Mouse (Mus musculus): ENCODE results near the gene Chchd6.

The Chchd6 gene

GRCm38 (mm10) chr6:89359771-89360708, 235.4 kb downstream of the Chchd6 start:
- DNase-seq (ENCODE audit: low read depth, low spot score): no peak

DNA sequence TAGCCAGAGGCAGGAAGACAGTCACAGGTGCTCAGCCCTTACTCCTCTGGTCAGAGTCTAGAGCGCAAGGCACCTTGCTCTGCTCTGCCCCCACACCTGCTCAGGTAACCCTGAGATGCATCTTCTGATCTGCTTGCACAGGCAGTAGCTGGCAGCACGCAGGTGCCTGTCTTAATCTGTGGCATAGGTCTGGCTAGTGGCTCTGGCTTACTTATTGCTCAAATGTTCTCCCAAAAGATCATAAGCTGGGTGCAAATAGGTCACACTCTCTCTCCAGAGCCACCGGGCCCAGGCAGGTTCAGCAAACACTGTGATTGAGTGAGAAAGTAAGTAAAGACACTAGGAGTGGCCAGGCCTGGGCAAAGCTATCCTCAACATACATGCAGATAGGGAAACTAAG, 236.3 kb downstream of the Chchd6 start:
- DNase-seq (ENCODE audit: low read depth, low spot score): no peak

DNA sequence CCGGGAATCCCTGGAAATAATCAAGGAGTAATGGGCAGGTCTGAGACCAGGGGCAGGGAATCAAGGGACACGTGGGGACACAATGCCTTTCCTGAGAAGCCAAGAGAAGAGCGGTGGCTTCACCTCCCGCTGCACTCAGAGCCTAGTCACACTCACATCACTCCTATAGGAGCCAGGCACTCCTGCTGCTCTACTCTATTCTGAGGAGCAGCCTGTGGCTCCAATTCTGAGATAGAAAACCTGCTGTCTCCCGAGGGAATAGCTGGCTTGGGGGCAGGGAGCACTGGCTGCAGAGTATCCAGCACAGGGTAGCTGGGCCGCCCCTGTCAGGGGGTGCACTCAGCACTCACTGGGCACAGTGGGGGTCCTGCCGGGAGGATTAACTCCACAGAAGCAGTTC, 239.8 kb downstream of the Chchd6 start:
- no peak for DNase-seq (ENCODE audit: low read depth, low spot score)

GRCm38 (mm10) chr6:89354726-89355125, 240.7 kb downstream of the Chchd6 start:
- DNase-seq (ENCODE audit: low read depth, low spot score): no peak

DNA sequence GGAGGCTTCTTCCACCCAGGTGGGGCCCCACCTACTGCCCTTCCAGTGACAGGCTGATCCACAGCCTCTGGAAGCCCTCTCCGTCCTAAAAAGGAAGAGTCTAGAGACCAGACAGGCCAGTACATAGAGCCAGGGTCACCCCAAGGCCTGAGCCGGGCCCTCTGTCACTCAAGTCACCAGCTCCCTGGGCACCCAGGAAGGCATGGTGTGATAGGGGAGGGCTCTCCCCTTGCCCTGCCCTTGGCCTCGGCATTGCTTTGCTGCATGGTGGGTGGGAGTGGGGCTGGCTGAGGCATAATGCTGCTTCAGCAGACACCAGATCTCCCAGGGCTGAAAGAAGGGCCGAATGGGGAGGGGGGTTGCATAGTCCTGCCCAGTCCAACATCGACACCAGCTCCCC, 241.4 kb downstream of the Chchd6 start:
- DNase-seq (ENCODE audit: low read depth, low spot score): no peak

DNA sequence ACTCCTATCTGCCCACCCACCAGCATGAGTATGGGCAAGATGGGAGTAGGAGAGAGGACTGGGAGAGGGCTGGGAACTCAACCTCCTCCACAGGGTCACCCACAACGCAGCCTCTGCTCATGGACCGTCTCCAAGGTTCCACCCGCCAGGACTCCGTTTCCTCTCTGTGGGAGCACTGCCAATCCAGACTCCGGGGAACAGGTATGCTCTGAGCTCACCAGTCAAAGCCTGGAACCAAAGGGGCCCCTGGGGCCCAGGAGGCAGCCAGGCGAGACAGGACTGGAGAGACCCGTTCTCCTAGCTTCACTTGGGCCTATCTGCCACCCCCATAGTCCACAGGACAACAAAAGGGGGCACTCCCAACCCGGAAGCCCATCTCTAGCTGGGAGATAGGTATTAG, 242.4 kb downstream of the Chchd6 start:
- no peak for DNase-seq (ENCODE audit: low read depth, low spot score)

DNA sequence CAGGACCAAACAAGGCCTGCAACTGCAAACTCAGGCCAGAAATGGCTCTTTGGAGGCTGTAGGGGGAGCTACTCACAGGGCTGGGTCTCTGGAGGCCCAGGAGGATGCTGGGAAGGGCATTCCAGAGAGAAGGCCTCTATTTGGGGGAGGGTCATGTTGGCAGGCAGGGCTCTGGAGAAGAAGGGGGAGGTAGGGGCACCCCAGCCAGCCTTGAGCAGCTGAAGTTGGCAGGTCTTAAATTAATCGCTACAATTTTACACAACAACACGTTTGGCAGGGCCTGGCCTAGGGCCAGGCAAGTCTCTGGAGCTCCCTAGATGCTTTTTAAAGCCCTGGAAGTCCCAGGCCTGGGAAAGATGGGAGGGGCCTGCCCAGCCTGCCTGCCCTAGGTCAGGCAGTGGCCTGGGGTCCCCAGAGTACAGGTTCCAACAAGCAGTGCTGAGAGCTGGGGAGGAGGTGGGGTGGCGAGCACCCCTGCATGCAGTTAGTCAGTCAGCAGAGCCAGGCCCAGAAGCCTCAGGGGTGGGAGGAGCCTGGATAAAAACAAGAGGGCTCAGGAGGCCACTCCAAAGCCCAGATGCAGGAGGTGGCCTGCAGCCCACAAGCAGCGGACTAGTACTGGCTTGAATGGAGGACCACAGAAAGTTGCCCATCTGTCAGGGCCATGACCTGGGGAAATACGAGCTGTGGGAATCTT, 243.9 kb downstream of the Chchd6 start:
- peak; percentile 64 for DNase-seq (ENCODE audit: low read depth, low spot score)

DNA sequence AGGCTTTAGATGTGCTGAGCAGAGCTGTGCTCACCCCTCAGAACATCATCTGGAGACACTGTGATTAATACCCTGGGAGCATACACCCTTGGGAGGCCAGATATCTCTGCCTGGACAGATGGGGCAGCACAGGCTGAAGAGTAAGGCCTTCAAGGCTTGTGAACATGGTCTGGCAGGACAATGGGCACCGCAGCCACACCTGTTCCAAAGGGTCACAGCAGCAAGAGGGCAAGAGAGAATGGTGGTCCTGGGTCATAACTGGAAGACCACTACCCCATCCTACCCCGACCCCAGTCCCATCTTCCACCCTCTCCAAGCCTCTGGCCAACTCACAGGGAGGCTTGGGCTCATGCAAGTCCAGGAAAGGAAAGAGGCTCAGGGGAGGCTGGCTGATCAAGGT, 244.9 kb downstream of the Chchd6 start:
- no peak for DNase-seq (ENCODE audit: low read depth, low spot score)

- peak; percentile 70 for DNase-seq (ENCODE audit: low read depth, low spot score)
Observed at GRCm38 (mm10) chr6:89350037-89350515, 245.4 kb downstream of the Chchd6 start.

- peak; percentile 55 for DNase-seq (ENCODE audit: low read depth, low spot score)
Observed at GRCm38 (mm10) chr6:89348363-89348762, 247.1 kb downstream of the Chchd6 start.

DNA sequence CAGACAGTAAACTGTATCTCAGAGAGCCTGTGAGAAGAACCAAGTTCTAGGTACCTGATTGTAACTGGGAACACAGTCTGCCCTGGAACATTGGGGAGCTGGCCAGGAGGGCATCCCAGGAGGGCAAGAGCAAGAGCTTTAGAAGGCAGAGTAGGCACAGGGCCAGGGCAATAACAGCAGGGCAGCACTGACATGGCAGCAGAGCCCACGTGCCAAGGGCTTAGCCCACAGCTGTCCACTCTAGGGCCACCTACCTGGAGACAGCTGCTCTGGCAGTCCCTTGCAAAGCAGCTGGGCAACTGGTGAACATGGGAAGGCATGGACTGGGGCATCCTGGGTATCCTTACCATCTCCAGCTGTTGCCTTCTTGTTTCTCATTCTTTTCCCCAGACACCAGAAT, 247.7 kb downstream of the Chchd6 start:
- DNase-seq (ENCODE audit: low read depth, low spot score): no peak

DNA sequence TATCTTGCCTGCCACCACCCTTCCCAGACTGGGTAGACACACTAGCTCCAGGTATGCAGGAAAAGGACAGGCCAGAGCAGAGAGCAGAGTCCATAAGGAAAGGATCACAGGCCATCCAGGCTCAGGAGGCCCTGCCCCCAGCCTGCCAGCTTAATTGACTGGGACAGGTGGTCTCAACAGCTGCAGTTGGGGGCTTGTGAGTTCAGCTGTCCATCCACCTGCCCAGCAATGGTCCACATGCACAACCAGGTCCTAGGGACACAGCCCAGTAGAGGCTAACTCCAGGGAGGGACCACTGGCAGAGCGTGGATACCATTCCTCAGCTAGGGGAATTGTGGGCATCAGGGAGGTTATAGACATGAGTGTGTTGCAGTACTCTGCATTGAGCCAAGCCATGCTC, 249.6 kb downstream of the Chchd6 start:
- no peak for DNase-seq (ENCODE audit: low read depth, low spot score)

DNA sequence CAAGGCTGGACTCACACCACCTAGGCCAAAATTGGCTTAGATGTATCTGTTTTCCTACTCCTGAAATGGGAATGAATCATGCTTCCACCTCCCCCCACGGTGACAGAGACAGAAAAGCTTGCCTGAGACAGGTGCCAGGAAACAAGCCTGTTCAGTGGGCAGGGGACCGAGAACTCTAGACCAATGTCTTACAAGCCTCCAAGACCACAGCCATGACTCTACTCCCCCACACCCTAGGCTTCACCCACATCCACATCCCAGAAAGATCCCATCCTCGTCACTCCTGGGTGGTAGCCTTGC, 250.0 kb downstream of the Chchd6 start:
- no peak for DNase-seq (ENCODE audit: low read depth, low spot score)

DNA sequence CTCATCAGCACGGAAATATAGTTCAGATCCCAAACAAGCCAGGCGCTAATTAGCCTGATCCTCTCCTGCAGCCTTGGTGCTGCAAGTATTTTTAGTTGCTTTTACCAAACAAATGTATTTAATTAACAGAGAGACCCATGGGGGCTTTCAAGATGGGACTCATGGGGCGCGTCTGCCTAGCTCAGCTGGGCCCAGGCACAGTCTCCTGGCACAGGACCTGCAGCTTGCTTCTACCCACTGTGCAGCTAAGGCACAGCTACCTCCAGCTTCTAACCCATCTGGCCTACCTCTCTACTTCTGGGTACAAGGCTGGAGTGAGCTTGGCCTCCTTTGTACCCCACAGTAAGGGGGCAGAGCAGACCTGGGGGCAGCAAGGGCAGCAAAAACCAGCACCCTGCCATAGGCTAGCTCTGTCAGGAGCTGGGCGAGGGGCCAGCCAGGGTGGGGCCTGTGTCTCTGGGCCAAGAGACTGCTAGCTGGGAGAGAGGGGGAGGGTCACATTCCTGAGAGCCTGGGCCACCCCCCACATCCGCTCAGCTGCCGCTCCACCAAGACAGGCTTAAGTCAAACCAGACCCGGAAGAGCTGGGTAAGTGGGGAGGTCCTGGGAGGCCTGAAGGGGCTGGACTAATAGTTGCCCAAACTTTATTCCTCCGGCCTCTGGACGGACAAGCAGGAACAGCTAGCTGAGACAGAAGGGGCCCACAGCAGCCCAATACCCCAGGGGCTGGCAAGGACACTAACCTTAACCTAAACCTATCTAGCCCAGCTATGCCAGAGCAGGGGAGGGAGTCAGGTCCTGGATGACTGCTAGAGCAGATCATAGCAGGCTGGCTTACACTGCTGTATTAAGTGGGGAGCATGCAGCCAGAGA, 250.6 kb downstream of the Chchd6 start:
- DNase-seq (ENCODE audit: low read depth, low spot score): peak; percentile 84

- DNase-seq (ENCODE audit: low read depth, low spot score): no peak
Observed at GRCm38 (mm10) chr6:89341981-89342380, 253.5 kb downstream of the Chchd6 start.

DNA sequence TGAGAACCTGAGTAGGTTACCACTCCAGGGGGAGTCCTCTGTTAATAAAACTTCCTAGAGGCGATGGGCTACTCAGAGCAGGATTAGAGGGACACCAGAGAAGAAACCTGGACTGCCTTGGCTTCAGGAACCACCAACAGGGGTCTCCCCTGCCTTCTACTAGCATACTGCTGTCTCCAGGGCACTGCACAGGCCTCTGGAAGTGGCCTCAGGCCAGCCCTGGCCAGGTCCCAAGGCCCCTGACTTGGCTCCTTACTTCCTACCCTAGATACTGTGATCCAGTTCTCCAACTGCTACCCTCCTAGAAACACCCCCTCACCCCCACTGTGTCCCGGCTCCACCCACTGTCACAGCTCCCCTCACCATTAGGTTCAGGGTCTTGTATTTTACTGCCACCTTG, 256.0 kb downstream of the Chchd6 start:
- no peak for DNase-seq (ENCODE audit: low read depth, low spot score)

- no peak for DNase-seq (ENCODE audit: low read depth, low spot score)
Observed at GRCm38 (mm10) chr6:89338733-89339132, 256.7 kb downstream of the Chchd6 start.

- DNase-seq (ENCODE audit: low read depth, low spot score): peak; percentile 46
Observed at GRCm38 (mm10) chr6:89337574-89337973, 257.9 kb downstream of the Chchd6 start.

- no peak for DNase-seq (ENCODE audit: low read depth, low spot score)
Observed at GRCm38 (mm10) chr6:89333964-89334702, 261.3 kb downstream of the Chchd6 start.

Measured in skeletal muscle tissue, adult 2 months (tissue).